Mouse (Mus musculus): ENCODE results near the gene Gatb. TPM values are rescaled to one million over a fixed set of nuclear protein-coding genes. Genes with fewer than 3 reads are reported as not detected.

Gatb gene
- polyA plus RNA-seq, 1 experiment, result 2.6 TPM

DNA sequence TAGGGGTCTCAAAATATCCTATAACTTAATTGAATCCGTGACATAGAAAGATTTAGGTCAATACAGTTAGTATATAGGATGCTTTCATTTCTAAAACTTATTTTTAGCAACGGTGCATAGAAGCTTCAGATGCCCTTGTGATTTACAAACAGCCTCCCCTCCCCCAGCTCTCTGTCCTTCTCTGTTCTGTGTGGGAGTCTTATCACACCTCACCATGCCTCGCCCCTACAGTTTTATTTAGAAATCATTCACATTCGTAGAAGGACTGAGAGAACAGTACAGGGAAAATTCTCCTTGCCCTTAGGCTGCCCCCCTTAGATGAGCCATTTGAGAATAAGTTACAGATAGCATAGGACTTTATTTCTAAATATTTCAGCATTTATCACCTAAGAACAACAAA, 18.1 kb downstream of the Gatb start:
- no peak for TF ChIP-seq FLI1 (IDR thresholded peaks at IDR 0.05; ENCODE audit: low read length)
- no peak for TF ChIP-seq GATA1 (IDR thresholded peaks at IDR 0.05; ENCODE audit: borderline replicate concordance, low read length)
- Histone ChIP-seq H3K27me3 (replicated peaks) (no peaks in the 10 kb centered on the region), H3K9me3 (no peaks in the 10 kb centered on the region), H3K4me3 (replicated peaks) (no peak overlapping the region), H3K36me3 (replicated peaks; ENCODE audit: low read length) (peaks cover 13% of the 10 kb centered on the region), H3K4me1 (peaks cover 38% of the 10 kb centered on the region)

DNA sequence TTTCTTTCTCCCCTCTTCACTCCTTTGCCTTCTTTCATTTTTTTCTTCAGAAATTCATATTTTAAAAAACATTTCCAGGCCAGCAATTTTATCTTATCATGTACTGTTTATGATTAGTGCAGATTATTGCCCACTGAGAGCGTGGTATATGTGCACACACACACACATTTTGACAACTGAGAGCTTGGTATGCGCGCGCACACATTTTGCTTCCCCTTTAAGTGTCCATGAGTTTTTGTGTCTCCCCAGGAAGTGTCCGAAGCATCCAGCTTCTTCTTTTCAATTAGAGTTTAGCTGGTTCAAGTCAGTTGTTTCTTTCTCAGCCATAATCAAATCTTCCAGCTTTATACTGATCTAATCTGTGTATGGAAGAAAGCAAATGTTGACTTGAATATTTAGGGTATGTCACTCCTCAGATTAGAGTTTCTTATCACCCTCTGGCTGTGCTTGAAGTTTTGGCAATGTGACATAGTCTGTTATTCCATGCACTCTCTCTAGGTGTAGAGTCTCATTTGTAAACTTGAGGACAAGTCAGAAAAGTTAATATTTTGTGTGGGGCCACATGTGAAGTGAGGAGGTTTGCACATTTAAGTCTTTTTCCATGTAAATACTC, 18.8 kb downstream of the Gatb start:
- H3K9me3 ChIP-seq, result no peaks in the 10 kb centered on the region
- TF ChIP-seq FLI1 (IDR thresholded peaks at IDR 0.05; ENCODE audit: low read length), result no peak
- peaks cover 11% of the 10 kb centered on the region for H3K36me3 ChIP-seq (replicated peaks; ENCODE audit: low read length)
- H3K4me1 ChIP-seq, result peaks cover 32% of the 10 kb centered on the region
- H3K4me3 ChIP-seq (replicated peaks), result no peak overlapping the region
- H3K27me3 ChIP-seq (replicated peaks), result no peaks in the 10 kb centered on the region

DNA sequence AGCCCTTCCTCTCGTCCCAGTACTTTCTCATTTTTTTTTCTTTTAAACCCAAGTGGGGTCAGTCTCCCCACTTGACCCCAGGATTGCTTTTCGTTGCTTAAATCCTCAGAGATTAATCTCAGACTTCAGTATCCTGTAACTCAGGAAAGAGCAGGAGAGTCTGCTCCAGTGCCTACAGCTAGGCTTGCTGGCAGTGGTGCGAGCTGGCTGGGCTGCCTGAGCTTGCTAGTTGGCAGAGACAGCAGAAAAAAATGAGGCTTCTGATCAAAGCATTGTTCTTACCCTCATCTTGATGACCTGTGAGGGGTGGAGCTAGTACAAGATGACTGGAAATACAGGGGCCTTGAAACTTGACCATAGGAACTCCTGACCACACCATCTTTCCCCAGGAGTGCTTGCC, 20.5 kb downstream of the Gatb start:
- no peak for TF ChIP-seq GATA1 (IDR thresholded peaks at IDR 0.05; ENCODE audit: borderline replicate concordance, low read length)
- no peak for TF ChIP-seq FLI1 (IDR thresholded peaks at IDR 0.05; ENCODE audit: low read length)

DNA sequence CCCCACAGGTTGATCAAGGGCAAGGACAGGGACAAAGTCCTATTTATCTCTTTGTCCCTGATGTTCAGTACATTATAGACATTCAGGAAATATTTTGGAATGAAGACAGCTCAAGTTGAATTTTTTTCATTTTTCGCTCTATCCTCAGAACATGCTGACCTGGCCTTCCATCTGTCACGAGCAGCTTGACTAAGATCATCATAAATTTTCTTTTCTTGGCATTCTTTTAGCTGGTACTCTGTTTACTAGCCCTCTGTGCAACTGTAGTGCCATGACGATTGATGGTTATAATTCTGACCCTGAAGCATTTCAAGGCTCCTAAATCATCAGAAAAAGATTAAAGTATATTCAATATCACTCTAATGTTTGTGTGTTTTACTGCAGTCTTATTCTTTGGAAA, 25.6 kb downstream of the Gatb start:
- peaks cover 4% of the 10 kb centered on the region for H3K36me3 ChIP-seq (replicated peaks; ENCODE audit: low read length)
- H3K9me3 ChIP-seq, result no peaks in the 10 kb centered on the region
- no peak overlapping the region for H3K4me3 ChIP-seq (replicated peaks)
- no peak for TF ChIP-seq FLI1 (IDR thresholded peaks at IDR 0.05; ENCODE audit: low read length)
- peaks cover 13% of the 10 kb centered on the region for H3K4me1 ChIP-seq
- no peaks in the 10 kb centered on the region for H3K27me3 ChIP-seq (replicated peaks)

More for the DNA sequence above, 20.5 kb downstream of the Gatb start:
- no peaks in the 10 kb centered on the region for H3K27me3 ChIP-seq (replicated peaks)
- H3K4me1 ChIP-seq, result peaks cover 21% of the 10 kb centered on the region
- H3K36me3 ChIP-seq (replicated peaks; ENCODE audit: low read length), result peaks cover 11% of the 10 kb centered on the region
- no peaks in the 10 kb centered on the region for H3K9me3 ChIP-seq
- H3K4me3 ChIP-seq (replicated peaks), result no peak overlapping the region

DNA sequence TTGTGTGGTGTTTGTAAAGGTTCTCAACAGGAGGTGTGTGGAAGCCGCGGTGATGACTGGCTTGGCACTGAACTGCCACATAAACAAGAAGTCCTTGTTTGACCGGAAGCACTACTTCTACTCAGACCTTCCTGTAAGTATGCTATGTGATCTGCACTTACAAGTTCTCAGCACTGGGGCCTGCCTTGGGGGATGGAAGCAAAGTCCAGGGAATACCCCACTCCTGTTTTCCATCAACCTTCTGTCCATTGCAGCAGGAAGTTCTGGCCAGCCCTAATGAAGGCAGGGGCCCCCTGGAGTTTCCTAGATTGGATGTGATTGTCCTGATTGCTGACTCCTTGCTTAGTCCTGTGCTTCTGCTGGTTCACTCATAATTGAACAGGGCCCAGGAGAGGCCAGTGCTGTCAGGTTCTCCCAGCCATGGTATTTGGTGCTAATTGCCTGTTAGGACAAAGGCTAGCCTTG, 28.0 kb downstream of the Gatb start:
- peaks cover 13% of the 10 kb centered on the region for H3K4me1 ChIP-seq
- no peak overlapping the region for H3K4me3 ChIP-seq (replicated peaks)
- H3K9me3 ChIP-seq, result no peaks in the 10 kb centered on the region
- TF ChIP-seq FLI1 (IDR thresholded peaks at IDR 0.05; ENCODE audit: low read length), result no peak
- no peak for TF ChIP-seq GATA1 (IDR thresholded peaks at IDR 0.05; ENCODE audit: borderline replicate concordance, low read length)
- H3K36me3 ChIP-seq (replicated peaks; ENCODE audit: low read length), result peaks cover 27% of the 10 kb centered on the region
- H3K27me3 ChIP-seq (replicated peaks), result no peaks in the 10 kb centered on the region

DNA sequence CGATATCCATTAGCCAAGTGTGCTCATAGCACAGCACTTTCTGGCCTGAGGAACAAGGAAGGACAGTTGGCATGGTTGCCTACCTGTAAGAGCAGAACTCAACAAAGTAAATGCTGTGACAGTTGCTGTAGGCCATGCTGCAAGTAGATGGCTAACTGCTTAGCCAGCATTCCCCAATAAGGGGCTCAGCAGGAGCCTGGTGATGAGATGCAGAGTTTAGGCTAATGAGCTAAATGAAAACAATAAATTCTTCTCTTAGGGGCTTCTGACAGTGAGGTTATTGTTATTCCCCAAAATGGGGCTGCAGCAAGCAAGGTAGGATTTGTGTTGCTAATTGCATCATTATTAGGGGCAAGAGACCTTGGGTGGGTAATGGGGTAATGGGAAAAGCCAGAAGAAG, 29.9 kb downstream of the Gatb start:
- peaks cover 13% of the 10 kb centered on the region for H3K4me1 ChIP-seq
- H3K36me3 ChIP-seq (replicated peaks; ENCODE audit: low read length), result peaks cover 31% of the 10 kb centered on the region
- H3K27me3 ChIP-seq (replicated peaks), result no peaks in the 10 kb centered on the region
- H3K9me3 ChIP-seq, result no peaks in the 10 kb centered on the region
- H3K4me3 ChIP-seq (replicated peaks), result no peak overlapping the region
- TF ChIP-seq GATA1 (IDR thresholded peaks at IDR 0.05; ENCODE audit: borderline replicate concordance, low read length) (no peak), FLI1 (IDR thresholded peaks at IDR 0.05; ENCODE audit: low read length) (no peak)

DNA sequence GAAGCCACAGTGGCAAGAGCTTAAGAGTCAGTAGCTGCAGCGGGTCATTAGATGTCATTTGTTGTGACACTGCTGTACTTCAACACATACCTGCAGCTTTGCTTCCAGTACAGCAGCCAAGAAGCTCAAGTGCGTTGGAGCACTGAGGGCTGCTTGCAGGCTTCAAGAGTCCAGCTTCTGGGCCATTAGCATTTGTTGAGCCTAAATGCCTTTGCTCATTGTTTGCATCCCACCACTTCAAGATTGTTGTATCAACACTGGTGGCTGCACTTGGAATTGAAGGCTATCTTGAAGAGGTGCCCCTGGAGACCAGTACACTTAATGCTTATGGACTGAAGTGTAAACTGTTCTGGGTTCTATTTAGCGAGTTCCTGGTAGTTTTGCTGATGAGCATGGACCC, 33.0 kb downstream of the Gatb start:
- Histone ChIP-seq H3K4me1 (peaks cover 4% of the 10 kb centered on the region), H3K9me3 (no peaks in the 10 kb centered on the region), H3K36me3 (replicated peaks; ENCODE audit: low read length) (peaks cover 41% of the 10 kb centered on the region), H3K4me3 (replicated peaks) (no peak overlapping the region), H3K27me3 (replicated peaks) (no peaks in the 10 kb centered on the region)
- TF ChIP-seq FLI1 (IDR thresholded peaks at IDR 0.05; ENCODE audit: low read length) (no peak), GATA1 (IDR thresholded peaks at IDR 0.05; ENCODE audit: borderline replicate concordance, low read length) (no peak)

DNA sequence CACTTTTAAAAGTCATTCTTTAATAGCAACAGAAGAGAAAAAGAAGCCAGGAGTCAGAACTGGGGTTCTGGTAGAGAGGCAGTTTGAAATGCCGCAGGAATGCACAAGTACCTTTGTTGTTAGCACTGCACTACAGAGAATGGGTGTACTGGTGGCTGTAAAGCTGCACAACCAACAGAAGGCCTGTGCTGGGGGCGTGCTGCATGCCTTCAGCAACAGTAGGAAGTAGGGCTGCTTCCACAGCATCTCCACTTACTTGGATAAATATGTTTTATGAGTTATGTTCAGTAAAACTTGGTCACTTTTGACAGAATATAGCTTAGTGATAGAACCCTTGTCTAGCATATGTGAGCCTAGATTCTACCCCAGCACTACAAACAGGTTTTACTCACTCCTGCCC, 33.8 kb downstream of the Gatb start:
- no peaks in the 10 kb centered on the region for H3K27me3 ChIP-seq (replicated peaks)
- no peaks in the 10 kb centered on the region for H3K4me1 ChIP-seq
- H3K36me3 ChIP-seq (replicated peaks; ENCODE audit: low read length), result peaks cover 47% of the 10 kb centered on the region
- no peaks in the 10 kb centered on the region for H3K9me3 ChIP-seq
- TF ChIP-seq FLI1 (IDR thresholded peaks at IDR 0.05; ENCODE audit: low read length) (no peak), GATA1 (IDR thresholded peaks at IDR 0.05; ENCODE audit: borderline replicate concordance, low read length) (no peak)
- H3K4me3 ChIP-seq (replicated peaks), result no peak overlapping the region

DNA sequence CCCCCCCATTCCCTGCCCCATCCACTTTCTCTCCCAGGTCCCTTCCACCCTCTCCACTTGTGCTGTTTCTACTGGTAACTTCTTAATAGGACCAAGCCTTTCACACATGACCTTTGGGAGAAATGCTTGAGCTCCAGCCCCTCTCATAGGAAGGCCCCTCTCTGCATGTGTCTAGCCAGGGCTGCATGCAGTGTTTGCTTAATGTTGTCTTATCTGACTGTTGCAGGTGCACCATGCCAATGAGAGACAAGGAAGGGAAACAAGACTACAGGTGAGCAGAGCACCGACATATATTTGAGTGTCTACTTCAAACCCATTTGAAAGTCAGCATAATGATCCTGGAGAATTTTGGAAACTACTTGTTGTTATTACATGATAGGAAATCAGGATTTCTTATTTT, 42.5 kb downstream of the Gatb start:
- Histone ChIP-seq H3K9me3 (no peaks in the 10 kb centered on the region), H3K4me1 (no peaks in the 10 kb centered on the region), H3K4me3 (replicated peaks) (no peak overlapping the region), H3K27me3 (replicated peaks) (no peaks in the 10 kb centered on the region), H3K36me3 (replicated peaks; ENCODE audit: low read length) (peaks cover 60% of the 10 kb centered on the region)
- TF ChIP-seq GATA1 (IDR thresholded peaks at IDR 0.05; ENCODE audit: borderline replicate concordance, low read length) (no peak), FLI1 (IDR thresholded peaks at IDR 0.05; ENCODE audit: low read length) (no peak)

DNA sequence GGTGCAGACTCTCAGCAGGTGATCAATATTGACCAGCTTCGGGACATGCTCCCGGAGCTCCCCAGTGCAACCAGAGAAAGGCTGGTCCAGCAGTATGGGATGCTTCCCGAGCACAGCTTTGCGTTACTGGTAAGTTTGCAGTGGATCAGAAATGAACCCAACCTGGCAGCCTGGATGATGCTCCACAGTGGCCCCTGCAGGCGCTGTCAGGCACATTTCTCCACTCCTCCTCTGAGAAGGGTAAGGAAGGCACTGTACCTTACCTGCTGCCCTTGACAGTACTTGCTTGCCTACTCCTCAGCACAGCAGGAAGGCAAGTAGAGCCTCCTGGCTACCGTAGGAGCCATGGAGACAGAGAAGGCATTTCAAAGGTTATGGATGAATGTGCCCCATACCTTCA, 45.0 kb downstream of the Gatb start:
- H3K36me3 ChIP-seq (replicated peaks; ENCODE audit: low read length), result peaks cover 46% of the 10 kb centered on the region
- no peaks in the 10 kb centered on the region for H3K27me3 ChIP-seq (replicated peaks)
- no peaks in the 10 kb centered on the region for H3K9me3 ChIP-seq
- H3K4me3 ChIP-seq (replicated peaks), result no peak overlapping the region
- no peaks in the 10 kb centered on the region for H3K4me1 ChIP-seq
- TF ChIP-seq GATA1 (IDR thresholded peaks at IDR 0.05; ENCODE audit: borderline replicate concordance, low read length) (no peak), FLI1 (IDR thresholded peaks at IDR 0.05; ENCODE audit: low read length) (no peak)

DNA sequence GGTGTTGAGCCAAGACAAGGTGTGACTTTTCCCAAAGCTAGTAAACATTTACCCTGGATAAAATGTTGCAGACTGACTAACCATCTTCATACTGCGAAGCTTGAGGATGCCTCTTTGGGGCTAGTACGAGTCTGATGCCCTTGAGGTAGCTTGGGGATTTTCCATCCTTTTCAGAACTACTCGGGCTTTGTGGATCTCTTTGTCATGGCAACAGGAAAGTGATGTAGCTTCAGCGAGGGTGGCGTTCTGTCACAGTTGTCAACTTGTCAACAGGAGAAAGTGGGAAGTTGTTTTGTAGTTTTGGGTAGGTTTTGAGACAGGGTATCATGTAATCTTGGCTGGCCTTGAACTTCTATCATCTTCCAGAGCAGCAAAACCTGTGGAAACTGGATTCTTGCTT, 45.4 kb downstream of the Gatb start:
- TF ChIP-seq GATA1 (IDR thresholded peaks at IDR 0.05; ENCODE audit: borderline replicate concordance, low read length), result no peak
- TF ChIP-seq FLI1 (IDR thresholded peaks at IDR 0.05; ENCODE audit: low read length), result no peak
- peaks cover 45% of the 10 kb centered on the region for H3K36me3 ChIP-seq (replicated peaks; ENCODE audit: low read length)
- no peak overlapping the region for H3K4me3 ChIP-seq (replicated peaks)

More for the DNA sequence above, 45.4 kb downstream of the Gatb start:
- H3K27me3 ChIP-seq (replicated peaks), result no peaks in the 10 kb centered on the region
- H3K4me1 ChIP-seq, result no peaks in the 10 kb centered on the region
- no peaks in the 10 kb centered on the region for H3K9me3 ChIP-seq
